Mouse (Mus musculus) gastrocnemius, postnatal 36 days (tissue): Measurements from ENCODE around the gene Ufl1. TPM values are rescaled to one million over a fixed set of nuclear protein-coding genes. Genes with fewer than 3 reads are reported as not detected.

ENCODE experiments used
- total RNA-seq, 2 experiments: library from RNA; stranded (reverse); gene quantifications; 2 replicates each; pipeline ENCODE4 v1.2.3; 2021

Gene Ufl1
- total RNA-seq, 2 experiments from 2014 or later = 31.6 to 34.3 TPM

Other genes starting within 250 kb of the Ufl1 start
- 1 to 10 TPM; 4.3 to 5.7 TPM for gene Fhl5, start 38.9 kb downstream of the Ufl1 start, total RNA-seq